Comparison of ENCODE assay signal across 8 mouse cellular contexts in genomic region chr17:27819521-27819970, GRCm38 (mm10). TPM values are rescaled to one million over a fixed set of nuclear protein-coding genes. Genes with fewer than 3 reads are reported as not detected.
DNase-seq lines count a peak whose midpoint lies in the region; ATAC-seq and TF ChIP-seq lines count a peak whose summit lies in the region.

No protein-coding gene starts in this region.

- intact Hi-C loops in heart, adult 2 months (cut with DNase I), result no loop called here

- H3K9ac ChIP-seq in heart, adult 2 months (ENCODE audit: low read depth, low read length), result peak overlapping the region; percentile 90
- H3K9ac ChIP-seq in CH12.LX (ENCODE audit: insufficient read depth, low read depth), result peak overlapping the region; percentile 88
- peak overlapping the region; percentile 97 for H3K9ac ChIP-seq in liver, embryonic 12.5 days

- peak overlapping the region; percentile 83 for H3K4me2 ChIP-seq in CH12.LX (ENCODE audit: insufficient read depth, low read depth, poor library complexity, severe bottlenecking)
- peak overlapping the region; percentile 86 for H3K4me2 ChIP-seq in liver, embryonic 12.5 days

- no peak for TF ChIP-seq CTCF in heart, adult 2 months (IDR thresholded peaks at IDR 0.05)
- TF ChIP-seq CTCF in CH12.LX (conservative IDR thresholded peaks at IDR 0.05 in 1 of 2, IDR thresholded peaks at IDR 0.05 in 1 of 2; ENCODE audit: low read depth in 2 of 2, low read length in 2 of 2), result no peak

- TF ChIP-seq RAD21 in CH12.LX (IDR thresholded peaks at IDR 0.05; ENCODE audit: low read depth, low read length), result no peak

- H3K27me3 ChIP-seq in heart, adult 2 months (ENCODE audit: control insufficient read depth, insufficient read depth, low read length), result no peaks in the 10 kb centered on the region
- no peaks in the 10 kb centered on the region for H3K27me3 ChIP-seq in CH12.LX (replicated peaks)
- no peaks in the 10 kb centered on the region for H3K27me3 ChIP-seq in hindbrain, embryonic 10.5 days (ENCODE audit: insufficient read depth, poor library complexity, severe bottlenecking)
- no peaks in the 10 kb centered on the region for H3K27me3 ChIP-seq in liver, embryonic 12.5 days (replicated peaks)

- dilution Hi-C loops in CH12.LX (cut with MboI; ENCODE audit: extremely low pct_ligation_motif_present, extremely low pct_unique_long_range_greater_than_20kb, low sequenced_read_pairs), result no loop called here

- peaks cover 8% of the 10 kb centered on the region for H3K4me1 ChIP-seq in heart, adult 2 months (ENCODE audit: control insufficient read depth, insufficient read depth, low read length)
- peaks cover 3 to 53% of the 10 kb centered on the region in 2 experiments for H3K4me1 ChIP-seq in CH12.LX (ENCODE audit: control insufficient read depth in 1 of 2, insufficient read depth in 2 of 2)
- H3K4me1 ChIP-seq in hindbrain, embryonic 10.5 days (replicated peaks), result peaks cover 29% of the 10 kb centered on the region
- peaks cover 63% of the 10 kb centered on the region for H3K4me1 ChIP-seq in liver, embryonic 12.5 days

- no peaks in the 10 kb centered on the region; the same call in 1 of the 2 replicates for H3K36me3 ChIP-seq in heart, adult 2 months (ENCODE audit: control insufficient read depth, insufficient read depth, low read length)
- peaks cover 0 to 14% of the 10 kb centered on the region in 2 experiments for H3K36me3 ChIP-seq in CH12.LX (replicated peaks in 1 of 2; ENCODE audit: control insufficient read depth in 1 of 2, insufficient read depth in 1 of 2, low read length in 1 of 2)
- no peaks in the 10 kb centered on the region for H3K36me3 ChIP-seq in hindbrain, embryonic 10.5 days
- no peaks in the 10 kb centered on the region for H3K36me3 ChIP-seq in liver, embryonic 12.5 days

- peak overlapping the region; percentile 87 for H3K27ac ChIP-seq in heart, adult 2 months
- H3K27ac ChIP-seq in CH12.LX (ENCODE audit: insufficient read depth, low read depth), result no peak overlapping the region
- H3K27ac ChIP-seq in hindbrain, embryonic 10.5 days, result peak overlapping the region; percentile 90
- H3K27ac ChIP-seq in liver, embryonic 12.5 days, result peak overlapping the region; percentile 93

- DNase-seq in heart, adult 2 months, result peak; percentile 34 to 43
- no peak for DNase-seq in heart, adult 11 months
- no peak for DNase-seq in CH12.LX (ENCODE audit: extremely low read depth)
- DNase-seq in c-Kit-positive CD71-positive TER-119-positive erythroid progenitor cells, embryonic 14.5 days (ENCODE audit: low spot score), result peak; percentile 58
- peak; percentile 25 for DNase-seq in hindbrain, embryonic 10.5 days (ENCODE audit: low spot score)
- peak; percentile 21 for DNase-seq in retina, embryonic 14.5 days (ENCODE audit: low spot score)
- no peak for DNase-seq in urinary bladder, postnatal 4 days (ENCODE audit: low spot score in 2 of 2)

- in situ Hi-C loops in CH12.LX (cut with MboI; ENCODE audit: low pct_ligation_motif_present, low pct_unique_long_range_greater_than_20kb, low sequenced_read_pairs), result loop anchor here (5.0 kb wide), 1 partner anchor 37 kb away; no protein-coding TSS in a partner anchor

- no peak for TF ChIP-seq EP300 in heart, adult 2 months (IDR thresholded peaks at IDR 0.05; ENCODE audit: insufficient read depth, low read depth, low read length)
- TF ChIP-seq EP300 in CH12.LX (IDR thresholded peaks at IDR 0.05; ENCODE audit: low read length), result no peak

- ATAC-seq in liver, embryonic 12.5 days, result no peak

- H3K9me3 ChIP-seq in CH12.LX (replicated peaks; ENCODE audit: low read length), result no peaks in the 10 kb centered on the region
- no peaks in the 10 kb centered on the region for H3K9me3 ChIP-seq in hindbrain, embryonic 10.5 days
- no peaks in the 10 kb centered on the region for H3K9me3 ChIP-seq in liver, embryonic 12.5 days (replicated peaks)

- H3K4me3 ChIP-seq in heart, adult 2 months, result peak overlapping the region; percentile 81
- H3K4me3 ChIP-seq in CH12.LX (replicated peaks in 1 of 3; ENCODE audit: low read depth in 2 of 3, low read length in 2 of 3, poor library complexity in 1 of 3), result peak overlapping the region; percentile 79 to 98 (median 85)
- H3K4me3 ChIP-seq in hindbrain, embryonic 10.5 days, result peak overlapping the region; percentile 100
- peak overlapping the region; percentile 97 for H3K4me3 ChIP-seq in liver, embryonic 12.5 days

- H3K79me2 ChIP-seq in heart, adult 2 months (replicated peaks; ENCODE audit: control insufficient read depth, insufficient read depth, low read length), result peaks cover 5% of the 10 kb centered on the region
- peaks cover 40% of the 10 kb centered on the region for H3K79me2 ChIP-seq in CH12.LX (replicated peaks; ENCODE audit: control insufficient read depth, extremely low read depth, insufficient read depth, poor library complexity, severe bottlenecking)

- WGBS in heart, adult 2 months, result under 1% methylated on average over 20 of the region's 20 CpGs
- WGBS in hindbrain, embryonic 10.5 days, result under 1% methylated on average over 20 of the region's 20 CpGs
- WGBS in liver, embryonic 12.5 days (ENCODE audit: insufficient replicate concordance), result under 1% methylated on average over 20 of the region's 20 CpGs

- TF ChIP-seq POLR2A in heart, adult 2 months (IDR thresholded peaks at IDR 0.05; ENCODE audit: insufficient read depth, low read depth, low read length), result no peak
- TF ChIP-seq POLR2A in CH12.LX (IDR thresholded peaks at IDR 0.05; ENCODE audit: low read depth, low read length), result no peak

TF ChIP-seq in CH12.LX, 34 proteins besides CTCF, POLR2A, EP300 and RAD21:
- TF ChIP-seq MAX (IDR thresholded peaks at IDR 0.05; ENCODE audit: low read length) (0 out of 2 replicates have a peak, but pooled peaks have one; percentile 23), TBP (conservative IDR thresholded peaks at IDR 0.05; ENCODE audit: low read depth, low read length) (no peak)

RNA-seq across cellular contexts. Expression of gene D17Wsu92e, which starts 0.9 kb away (rescaled TPM):
- total RNA-seq in heart, adult 2 months (2021), result 100 to 1,000 TPM; 136 to 151 TPM
- polyA plus RNA-seq in heart, adult 2 months (2012; rRNA removed), result 112 and 163 TPM in 2 replicates
- 44.2 and 46.4 TPM in 2 replicates for total RNA-seq in CH12.LX (2012; rRNA removed)
- 33.1 and 34.9 TPM in 2 replicates for total RNA-seq in CH12.LX (2014; rRNA removed)
- 70.8 and 73.5 TPM in 2 replicates for polyA plus RNA-seq in CH12.LX (2012; ENCODE audit: insufficient read length, low read depth)
- 10.7 and 13.0 TPM in 2 replicates for polyA plus RNA-seq in hindbrain, embryonic 10.5 days (2016; fragmentation: Nextera tagmentation; extraction: Ambion mirVana)
- 17.1 and 19.5 TPM in 2 replicates for polyA plus RNA-seq in liver, embryonic 12.5 days (2016; fragmentation: Nextera tagmentation; extraction: Ambion mirVana)

RNA-seq across cellular contexts. Expression of gene Snrpc, which starts 18.4 kb away (rescaled TPM):
- total RNA-seq in heart, adult 2 months (2021), result 10 to 100 TPM; 44.5 to 55.2 TPM
- 43.4 and 52.4 TPM in 2 replicates for polyA plus RNA-seq in heart, adult 2 months (2012; rRNA removed)
- total RNA-seq in CH12.LX (2012; rRNA removed) (154 and 173 TPM in 2 replicates), CH12.LX (2014; rRNA removed) (165 and 171 TPM in 2 replicates)
- 184 and 194 TPM in 2 replicates for polyA plus RNA-seq in CH12.LX (2012; ENCODE audit: insufficient read length, low read depth)
- polyA plus RNA-seq in hindbrain, embryonic 10.5 days (2016; fragmentation: Nextera tagmentation; extraction: Ambion mirVana), result 419 and 433 TPM in 2 replicates
- 200 and 212 TPM in 2 replicates for polyA plus RNA-seq in liver, embryonic 12.5 days (2016; fragmentation: Nextera tagmentation; extraction: Ambion mirVana)

RNA-seq across cellular contexts. Expression of gene Uhrf1bp1, which starts 36.7 kb away (rescaled TPM):
- total RNA-seq in heart, adult 2 months (2021), result 10 to 100 TPM; 14.7 to 19.4 TPM
- polyA plus RNA-seq in heart, adult 2 months (2012; rRNA removed), result 5.3 and 10.1 TPM in 2 replicates
- total RNA-seq in CH12.LX (2012; rRNA removed), result 9.8 and 13.1 TPM in 2 replicates
- total RNA-seq in CH12.LX (2014; rRNA removed), result 5.7 and 6.0 TPM in 2 replicates
- polyA plus RNA-seq in CH12.LX (2012; ENCODE audit: insufficient read length, low read depth), result 12.2 and 13.6 TPM in 2 replicates
- polyA plus RNA-seq in hindbrain, embryonic 10.5 days (2016; fragmentation: Nextera tagmentation; extraction: Ambion mirVana), result 6.9 and 7.7 TPM in 2 replicates
- polyA plus RNA-seq in liver, embryonic 12.5 days (2016; fragmentation: Nextera tagmentation; extraction: Ambion mirVana), result 4.5 and 5.0 TPM in 2 replicates

Comparison
In these comparisons a context has a peak if more than half of its experiments do, and no peak if none do; other contexts are left out.
1. DNase-seq: peak in heart, adult 2 months (2 of 2), c-Kit-positive CD71-positive TER-119-positive erythroid progenitor cells, embryonic 14.5 days (single experiment), hindbrain, embryonic 10.5 days (single experiment) and retina, embryonic 14.5 days (single experiment); none in heart, adult 11 months (single experiment), CH12.LX (single experiment) and urinary bladder, postnatal 4 days (0 of 2).
2. Peak in every context shown above with its lines, with median percentiles within 50 percentile points of each other: H3K4me3 ChIP-seq and H3K9ac ChIP-seq.